Mouse (Mus musculus) thymus, postnatal 25 days (tissue): ENCODE results near the gene Adgre5.

Experiments
- DNase-seq: peaks from one replicate; pipeline ENCODE4 v3.0.0; 2022

The Adgre5 gene

GRCm38 (mm10) chr8:83679866-83680265 lies 61.3 kb downstream of the Adgre5 start:
- DNase-seq, result no peak

- no peak for DNase-seq
Observed at GRCm38 (mm10) chr8:83674497-83674896, 66.6 kb downstream of the Adgre5 start.
